Mouse (Mus musculus): ENCODE results near the gene Plekhg5.
A peak's percentile ranks its signal among the peaks of the same experiment; 100 is the strongest.

- TF ChIP-seq CTCF (IDR thresholded peaks at IDR 0.05; ENCODE audit: low read depth): peak; percentile 87
- no peak for TF ChIP-seq EP300 (IDR thresholded peaks at IDR 0.05; ENCODE audit: low read depth)
Measured at GRCm38 (mm10) chr4:152157779-152158584, 85.7 kb downstream of the Plekhg5 start.
